Mouse (Mus musculus) stomach, embryonic 16.5 days (tissue): ENCODE data around the gene Lce1c. TPM values are rescaled to one million over a fixed set of nuclear protein-coding genes. Genes with fewer than 3 reads are reported as not detected.

Experiments used
- ATAC-seq: fragments of 200-750 bp; cut with Nextera tagmentation; 2 replicates; pipeline ENCODE4 v1.8.0; 2017; ENCODE audit warnings: moderate number of reproducible peaks, moderate TSS enrichment; ENCODE audit not compliant: insufficient read depth, low FRiP score
- H3K27ac ChIP-seq: fragments of 300-500 bp; sonication (generic); 2 replicates; pipeline ENCODE4 v1.5.1; 2014; ENCODE audit warnings: low read length
- H3K27me3 ChIP-seq: fragments of 300-500 bp; sonication (generic); 2 replicates; pipeline ENCODE4 v1.6.1; 2014; ENCODE audit warnings: low read length, control low read depth, mixed read lengths; ENCODE audit not compliant: control insufficient read depth, insufficient read depth
- H3K36me3 ChIP-seq: fragments of 300-500 bp; sonication (generic); 2 replicates; pipeline ENCODE4 v1.6.1; 2014; ENCODE audit warnings: low read length; ENCODE audit not compliant: control insufficient read depth, insufficient read depth
- H3K4me1 ChIP-seq: fragments of 300-500 bp; sonication (generic); 2 replicates; pipeline ENCODE4 v1.6.1; 2014; ENCODE audit warnings: low read length, control low read depth, mixed read lengths; ENCODE audit not compliant: control insufficient read depth, insufficient read depth
- H3K4me2 ChIP-seq: fragments of 300-500 bp; sonication (generic); 2 replicates; pipeline ENCODE4 v1.6.1; 2014; ENCODE audit warnings: low read depth, low read length, mixed read lengths
- H3K4me3 ChIP-seq: fragments of 300-500 bp; sonication (generic); replicated peaks from 2 replicates; pipeline ENCODE4 v1.5.1; 2014; ENCODE audit warnings: mild to moderate bottlenecking, low read length
- H3K9ac ChIP-seq: fragments of 300-500 bp; sonication (generic); 2 replicates; pipeline ENCODE4 v1.6.1; 2014; ENCODE audit warnings: low read length
- H3K9me3 ChIP-seq: fragments of 300-500 bp; sonication (generic); replicated peaks from 2 replicates; pipeline ENCODE4 v1.6.1; 2016; ENCODE audit warnings: low read length, control low read depth; ENCODE audit not compliant: control insufficient read depth
- WGBS: fragments of 180-500 bp; shearing (Covaris S2); extraction: QIAGEN DNeasy Blood & Tissue Kit; methylation state at CpG from one replicate; pipeline ENCODE4 v1.1.7; 2014; 5-methylcytosine and 5-hydroxymethylcytosine counted together
- polyA plus RNA-seq: library from polyadenylated mRNA; unstranded; fragments of >200 nt; fragmentation: Nextera tagmentation; extraction: Ambion mirVana; gene quantifications from 2 replicates; pipeline ENCODE4 v1.2.1, GENCODE M21; 2015

The Lce1c gene
- polyA plus RNA-seq, 1 experiment from 2014 or later = 0.19 TPM

DNA sequence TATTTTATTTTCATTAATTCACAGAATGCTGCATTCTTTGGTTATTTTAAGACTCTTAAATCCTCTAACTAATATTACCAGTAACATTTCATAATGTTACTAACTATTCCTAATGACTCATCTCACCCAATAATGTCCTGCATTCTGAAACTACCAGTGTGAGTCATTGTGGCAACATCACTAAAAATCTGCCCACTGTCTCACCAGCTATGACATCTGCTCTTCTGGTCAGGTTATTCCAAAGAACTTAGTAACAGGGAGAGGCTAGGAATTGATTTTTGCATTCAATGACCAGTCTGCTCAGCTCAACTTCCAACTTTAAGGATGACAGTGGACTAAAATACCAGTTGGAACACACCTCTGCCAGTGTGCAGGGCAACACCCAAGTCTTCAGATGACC lies 12.6 kb downstream of the Lce1c start:
- H3K4me1 ChIP-seq = no peaks in the 10 kb centered on the region
- H3K4me3 ChIP-seq = no peak overlapping the region
- ATAC-seq = no peak
- no peak overlapping the region for H3K27ac ChIP-seq
- H3K4me2 ChIP-seq = no peak overlapping the region
- no peaks in the 10 kb centered on the region for H3K36me3 ChIP-seq
- H3K9ac ChIP-seq = no peak overlapping the region
- H3K27me3 ChIP-seq = no peaks in the 10 kb centered on the region
- no peaks in the 10 kb centered on the region for H3K9me3 ChIP-seq

DNA sequence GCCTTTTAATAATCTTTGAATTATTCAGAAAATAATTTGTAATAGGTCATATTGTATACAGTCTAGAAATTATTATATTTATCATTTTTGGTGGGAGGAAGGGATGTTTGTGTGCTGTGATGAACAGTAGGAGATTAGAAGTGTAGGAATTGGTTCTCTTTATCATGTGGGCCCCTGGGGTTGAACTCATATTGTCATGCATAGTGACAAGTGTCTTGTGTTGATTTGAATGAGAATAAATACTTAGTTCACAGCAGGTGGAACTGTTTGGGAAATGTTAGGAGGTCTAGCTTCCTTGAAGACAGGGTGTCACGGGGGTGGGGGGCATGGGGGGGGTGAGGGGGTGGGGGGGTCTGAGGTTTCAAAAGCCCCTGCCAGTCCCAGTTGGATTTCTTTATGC lies 15.6 kb downstream of the Lce1c start:
- WGBS = 15% methylated on average over 1 of the region's 1 CpGs
- no peak overlapping the region for H3K27ac ChIP-seq
- H3K9ac ChIP-seq = no peak overlapping the region
- no peaks in the 10 kb centered on the region for H3K4me1 ChIP-seq
- no peaks in the 10 kb centered on the region for H3K9me3 ChIP-seq
- no peaks in the 10 kb centered on the region for H3K27me3 ChIP-seq
- H3K36me3 ChIP-seq = no peaks in the 10 kb centered on the region
- H3K4me2 ChIP-seq = no peak overlapping the region
- no peak for ATAC-seq
- H3K4me3 ChIP-seq = no peak overlapping the region

DNA sequence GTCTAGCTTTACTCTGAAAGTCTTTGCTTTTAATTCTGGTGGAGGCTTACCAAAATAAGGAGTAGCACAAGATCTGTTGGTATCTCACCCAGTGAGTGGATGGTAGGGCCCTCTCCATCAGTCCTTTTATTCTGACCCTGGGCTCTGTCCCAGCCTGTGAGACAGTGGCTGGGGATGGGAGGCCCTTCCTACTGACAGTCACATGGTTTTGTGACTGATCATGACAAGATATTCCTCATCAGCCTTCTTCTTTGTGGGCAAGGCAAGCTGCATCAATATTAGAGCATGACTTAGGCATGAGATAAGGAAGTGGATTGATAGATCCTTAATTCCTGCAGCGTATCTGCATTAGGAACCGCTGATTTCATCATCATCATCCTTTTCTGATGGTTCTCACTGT lies 29.9 kb downstream of the Lce1c start, which contains the start of gene Lce1e:
Gene Lce1e (minus strand): TSS at position 101 of the 400 bp plus-strand sequence.
- no peak for ATAC-seq
- no peaks in the 10 kb centered on the region for H3K4me1 ChIP-seq
- no peaks in the 10 kb centered on the region for H3K36me3 ChIP-seq
- WGBS = 71% methylated on average over 2 of the region's 2 CpGs
- no peak within 1 kb of the TSS for H3K9ac ChIP-seq
- H3K4me3 ChIP-seq = no peak within 1 kb of the TSS
- H3K4me2 ChIP-seq = no peak within 1 kb of the TSS
- H3K27me3 ChIP-seq = no peaks in the 10 kb centered on the region
- no peak within 1 kb of the TSS for H3K27ac ChIP-seq
- H3K9me3 ChIP-seq = no peaks in the 10 kb centered on the region

DNA sequence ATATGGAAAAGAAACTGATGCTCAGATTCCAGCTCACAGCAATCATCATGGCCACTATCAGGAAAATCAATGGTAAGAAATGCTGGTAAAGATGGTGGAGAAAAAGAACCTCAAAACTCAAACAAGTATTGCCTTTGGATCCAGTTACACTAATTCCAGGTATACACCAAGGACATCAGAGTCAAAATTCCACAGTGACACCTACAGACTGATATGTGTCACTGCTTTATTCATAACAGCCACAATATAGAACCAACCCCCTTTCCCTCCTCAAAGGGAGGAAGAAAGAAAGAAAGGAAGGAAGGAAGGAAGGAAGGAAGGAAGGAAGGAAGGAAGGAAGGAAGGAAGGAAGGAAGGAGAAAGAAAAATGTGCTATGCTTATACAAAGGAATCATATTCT lies 36.1 kb downstream of the Lce1c start:
- Histone ChIP-seq H3K27ac (no peak overlapping the region), H3K36me3 (no peaks in the 10 kb centered on the region), H3K4me2 (no peak overlapping the region), H3K4me1 (no peaks in the 10 kb centered on the region), H3K27me3 (no peaks in the 10 kb centered on the region), H3K9ac (no peak overlapping the region), H3K4me3 (no peak overlapping the region), H3K9me3 (no peaks in the 10 kb centered on the region)
- no peak for ATAC-seq

DNA sequence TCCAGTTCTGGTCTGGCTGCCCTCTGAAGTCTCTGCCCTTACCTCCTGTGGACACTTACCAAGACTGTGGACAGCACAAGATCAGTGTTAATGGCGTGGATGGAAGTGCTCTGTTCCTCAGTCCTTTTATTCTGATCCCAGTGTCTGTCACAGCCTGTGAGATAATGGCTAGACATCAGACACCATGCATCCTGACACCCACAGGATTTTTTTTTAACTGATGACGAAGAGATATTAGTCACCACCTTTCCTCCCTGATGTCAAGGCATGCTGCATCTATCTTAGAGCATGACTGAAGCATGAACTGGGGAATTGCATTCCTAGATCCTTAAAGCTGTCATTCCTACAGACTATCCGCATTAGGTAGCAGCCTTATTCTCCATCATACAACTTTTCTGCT lies 41.2 kb downstream of the Lce1c start, which contains the start of gene Lce1f:
Gene Lce1f (minus strand): TSS at position 101 of the 400 bp plus-strand sequence.
- H3K36me3 ChIP-seq = no peaks in the 10 kb centered on the region
- no peak within 1 kb of the TSS for H3K27ac ChIP-seq
- no peak for ATAC-seq
- H3K27me3 ChIP-seq = no peaks in the 10 kb centered on the region
- WGBS = 70% methylated on average over 3 of the region's 3 CpGs
- no peaks in the 10 kb centered on the region for H3K9me3 ChIP-seq
- no peak within 1 kb of the TSS for H3K4me3 ChIP-seq
- no peak within 1 kb of the TSS for H3K4me2 ChIP-seq
- H3K9ac ChIP-seq = no peak within 1 kb of the TSS
- H3K4me1 ChIP-seq = no peaks in the 10 kb centered on the region

DNA sequence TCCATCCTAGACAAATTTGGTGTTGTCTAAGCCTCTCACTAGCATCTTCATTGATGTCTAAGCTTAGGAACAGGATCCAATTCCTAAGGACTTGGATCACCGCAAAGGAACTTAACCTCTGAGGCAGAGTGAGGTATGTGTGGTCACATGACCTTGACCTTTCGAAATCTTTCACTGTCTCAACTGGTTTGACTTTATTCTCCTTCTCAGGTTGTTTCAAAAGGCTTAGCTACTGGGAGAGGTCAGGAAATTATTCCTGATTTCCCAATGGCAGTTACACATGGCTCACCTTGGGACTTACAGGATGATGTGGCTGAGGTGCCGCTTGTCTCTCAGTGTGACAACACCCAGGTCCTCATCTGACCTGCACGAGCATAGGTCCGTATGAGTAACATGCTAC lies 43.6 kb downstream of the Lce1c start:
- WGBS = 77% methylated on average over 5 of the region's 5 CpGs
- H3K27ac ChIP-seq = no peak overlapping the region
- H3K27me3 ChIP-seq = no peaks in the 10 kb centered on the region
- no peak overlapping the region for H3K9ac ChIP-seq
- no peaks in the 10 kb centered on the region for H3K4me1 ChIP-seq
- no peaks in the 10 kb centered on the region for H3K36me3 ChIP-seq
- ATAC-seq = no peak
- no peak overlapping the region for H3K4me2 ChIP-seq
- H3K9me3 ChIP-seq = no peaks in the 10 kb centered on the region
- no peak overlapping the region for H3K4me3 ChIP-seq

Other genes starting within 250 kb of the Lce1c start
- gene Gm9774, start 249.8 kb upstream of the Lce1c start, polyA plus RNA-seq = 8.0 and 17.2 TPM in 2 replicates
- 2.8 and 7.6 TPM in 2 replicates for gene Sprr2k, start 246.7 kb upstream of the Lce1c start, polyA plus RNA-seq
- 3.8 and 9.8 TPM in 2 replicates for gene Sprr1b, start 240.5 kb upstream of the Lce1c start, polyA plus RNA-seq
- gene Sprr3, start 220.5 kb upstream of the Lce1c start, polyA plus RNA-seq = 354 and 827 TPM in 2 replicates
- 466 and 940 TPM in 2 replicates for gene Sprr1a, start 193.4 kb upstream of the Lce1c start, polyA plus RNA-seq
- gene Sprr4, start 178.8 kb upstream of the Lce1c start, polyA plus RNA-seq = not detected in 2 replicates
- not detected in 2 replicates for gene 2310046K23Rik, start 144.7 kb upstream of the Lce1c start, polyA plus RNA-seq
- gene Ivl, start 105.5 kb upstream of the Lce1c start, polyA plus RNA-seq = 1.3 and 2.0 TPM in 2 replicates
- gene Smcp, start 90.2 kb upstream of the Lce1c start, polyA plus RNA-seq = 1.4 and 1.7 TPM in 2 replicates
- gene 2210017I01Rik, start 71.8 kb upstream of the Lce1c start, polyA plus RNA-seq = not detected in 2 replicates
- not detected in 2 replicates for gene Lce6a, start 57.6 kb upstream of the Lce1c start, polyA plus RNA-seq
- 0.40 TPM in 1 of 2 replicates, not detected in the other for gene Lce1a1, start 30.9 kb upstream of the Lce1c start, polyA plus RNA-seq
- gene Lce1b, start 22.3 kb upstream of the Lce1c start, polyA plus RNA-seq = not detected in 2 replicates
- gene Lce1a2, start 8.9 kb upstream of the Lce1c start, polyA plus RNA-seq = 0.26 and 0.45 TPM in 2 replicates
- gene Lce1d, start 8.0 kb downstream of the Lce1c start, polyA plus RNA-seq = not detected in 2 replicates
- not detected in 2 replicates for gene Lce1e, start 29.8 kb downstream of the Lce1c start, polyA plus RNA-seq
- gene Lce1f, start 41.1 kb downstream of the Lce1c start, polyA plus RNA-seq = not detected in 2 replicates
- gene Gm38119, start 59.8 kb downstream of the Lce1c start, polyA plus RNA-seq = not detected in 2 replicates
- not detected in 2 replicates for gene Lce1g, start 73.1 kb downstream of the Lce1c start, polyA plus RNA-seq
- gene Lce1h, start 85.8 kb downstream of the Lce1c start, polyA plus RNA-seq = not detected in 2 replicates
- gene Lce1i, start 99.7 kb downstream of the Lce1c start, polyA plus RNA-seq = 0.32 TPM in 1 of 2 replicates, not detected in the other
- gene Lce1j, start 111.3 kb downstream of the Lce1c start, polyA plus RNA-seq = not detected in 2 replicates
- gene Lce1k, start 128.6 kb downstream of the Lce1c start, polyA plus RNA-seq = not detected in 2 replicates
- gene Kprp, start 148.0 kb downstream of the Lce1c start, polyA plus RNA-seq = 0.84 and 1.4 TPM in 2 replicates
- not detected in 2 replicates for gene Lce1l, start 172.0 kb downstream of the Lce1c start, polyA plus RNA-seq
- not detected in 2 replicates for gene 2310050C09Rik, start 191.0 kb downstream of the Lce1c start, polyA plus RNA-seq
- 7.5 and 10.8 TPM in 2 replicates for gene Lce3a, start 247.0 kb downstream of the Lce1c start, polyA plus RNA-seq